Mouse (Mus musculus): Measurements from ENCODE around the gene Prdm12.
A peak's percentile ranks its signal among the peaks of the same experiment; 100 is the strongest.

GRCm38 (mm10) chr2:31654854-31655559 is 15.2 kb downstream of the Prdm12 start:
- TF ChIP-seq CTCF (IDR thresholded peaks at IDR 0.05; ENCODE audit: low read depth) (peak; percentile 73), EP300 (optimal IDR thresholded peaks at IDR 0.05) (no peak)
